Mouse (Mus musculus): ENCODE measurements around the gene Sirt2.

The Sirt2 gene

DNA sequence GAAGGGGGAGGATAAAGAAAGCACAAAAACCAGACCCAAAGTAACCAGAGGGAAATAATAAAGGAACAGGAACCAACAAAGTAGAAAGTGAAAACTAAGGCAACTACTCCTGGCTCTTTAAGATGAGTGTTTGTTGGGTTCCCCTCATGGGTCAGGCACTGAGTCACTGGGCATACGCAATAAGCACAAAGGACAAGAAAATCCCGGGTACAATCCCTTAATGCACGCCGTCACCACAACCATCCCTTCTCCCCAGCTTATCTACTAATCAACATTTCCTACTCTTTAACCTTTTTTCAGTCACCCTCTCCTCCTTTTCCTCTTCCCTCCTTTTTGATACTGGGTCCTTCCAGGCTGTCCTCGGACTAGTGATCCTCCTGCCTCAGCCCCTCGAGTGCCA is 1.3 kb upstream of the Sirt2 start:
- CTCF ChIA-PET, result interaction anchor here (0.5 kb wide), 1 partner anchor 1317 kb away, joined by 3 read pairs; no protein-coding TSS in a partner anchor

DNA sequence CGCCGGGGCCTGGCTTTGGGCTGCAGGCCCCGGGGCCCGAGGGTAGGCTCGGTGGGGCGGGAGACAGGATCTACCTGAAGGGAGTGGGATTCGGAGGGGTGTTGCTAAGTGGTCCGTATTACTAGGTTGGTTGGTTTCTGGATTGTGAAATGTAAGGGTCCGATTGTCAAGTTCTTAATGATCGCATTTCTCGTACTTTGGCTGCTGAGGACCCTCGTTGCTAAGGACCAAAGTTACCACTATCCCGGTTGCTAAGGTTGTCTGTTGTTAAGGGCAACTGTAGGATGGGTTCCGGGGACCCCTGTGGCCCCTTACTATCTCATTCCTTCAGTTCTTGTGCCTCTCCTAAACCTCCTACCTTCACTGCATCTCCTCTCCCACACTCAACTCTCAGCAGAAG is 375 bp downstream of the Sirt2 start:
- CTCF ChIA-PET, result no interaction called here

DNA sequence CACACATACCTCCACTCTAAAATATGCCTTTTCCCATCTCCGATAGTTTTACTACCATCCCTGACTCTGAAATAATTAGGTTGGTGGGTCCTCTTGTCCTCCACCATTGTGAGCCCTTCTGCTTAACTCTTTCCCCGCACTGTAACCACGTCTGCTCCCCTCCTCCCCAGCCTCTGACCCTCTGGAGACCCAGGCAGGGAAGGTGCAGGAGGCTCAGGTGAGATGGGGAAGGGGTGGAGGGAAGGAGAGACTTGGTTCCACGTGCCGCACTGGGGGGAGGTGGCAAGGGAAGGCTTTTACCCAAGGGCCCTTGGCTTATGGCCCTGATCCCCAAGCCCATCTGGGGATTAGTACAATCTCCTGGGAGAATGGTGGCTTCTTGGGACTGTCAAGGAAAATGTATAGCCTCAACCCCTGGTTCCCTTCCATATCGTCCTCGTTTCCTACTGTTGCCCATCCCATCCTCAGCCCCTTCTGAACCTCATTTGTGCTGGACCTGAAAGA is 979 bp downstream of the Sirt2 start, which contains the start of gene Nfkbib:
Gene Nfkbib (minus strand): TSS at position 51 of the 504 bp plus-strand sequence.
- CTCF ChIA-PET, result no interaction called here

- CTCF ChIA-PET, result interaction anchor here (0.7 kb wide), 1 partner anchor 44 kb away, joined by 3 read pairs; no protein-coding TSS in a partner anchor
Measured at GRCm38 (mm10) chr7:28769414-28769958, 3.0 kb downstream of the Sirt2 start.

DNA sequence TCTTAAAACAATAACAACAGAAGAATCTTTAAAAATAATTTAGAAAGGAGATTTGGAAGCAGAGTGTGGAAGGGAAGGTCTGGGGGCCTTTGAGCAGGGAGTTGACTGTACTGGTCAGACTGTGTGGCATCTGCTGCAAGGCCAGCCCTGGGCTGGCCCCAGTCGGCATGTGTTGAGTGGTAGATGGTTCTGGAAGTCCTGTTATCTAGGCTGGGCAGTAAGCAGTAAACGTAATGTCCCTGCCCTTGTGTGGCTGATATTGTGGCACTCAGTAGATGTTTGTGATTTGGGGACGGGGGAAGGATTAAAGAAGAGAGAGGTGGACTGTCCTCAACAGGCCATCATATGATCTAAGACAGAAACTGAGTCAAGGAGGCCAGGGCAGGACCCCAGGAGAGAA is 3.8 kb downstream of the Sirt2 start:
- CTCF ChIA-PET, result no interaction called here

- CTCF ChIA-PET, result no interaction called here
Measured at GRCm38 (mm10) chr7:28771867-28772266, 5.3 kb downstream of the Sirt2 start.

DNA sequence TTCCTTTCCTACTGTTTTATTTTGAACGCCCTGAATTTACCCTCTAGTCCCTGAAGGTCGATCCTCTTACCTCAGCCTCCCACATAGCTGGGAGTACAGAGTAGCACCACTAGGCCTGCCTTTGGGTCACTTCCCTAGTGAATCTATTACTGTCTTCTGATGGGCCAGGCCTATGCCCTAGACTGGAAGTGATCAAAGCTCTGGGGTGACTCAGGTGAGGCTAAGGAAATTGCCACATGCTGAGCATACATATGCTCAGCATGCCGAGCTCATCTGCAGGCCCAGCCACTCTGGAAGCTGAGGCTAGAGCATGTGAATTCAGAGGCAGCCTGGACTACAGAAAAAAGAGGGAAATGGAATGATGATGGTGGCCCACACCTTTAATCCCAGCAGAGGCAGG is 6.6 kb downstream of the Sirt2 start:
- CTCF ChIA-PET, result interaction anchor here (0.6 kb wide), 1 partner anchor 9 kb away, joined by 4 read pairs; no protein-coding TSS in a partner anchor

DNA sequence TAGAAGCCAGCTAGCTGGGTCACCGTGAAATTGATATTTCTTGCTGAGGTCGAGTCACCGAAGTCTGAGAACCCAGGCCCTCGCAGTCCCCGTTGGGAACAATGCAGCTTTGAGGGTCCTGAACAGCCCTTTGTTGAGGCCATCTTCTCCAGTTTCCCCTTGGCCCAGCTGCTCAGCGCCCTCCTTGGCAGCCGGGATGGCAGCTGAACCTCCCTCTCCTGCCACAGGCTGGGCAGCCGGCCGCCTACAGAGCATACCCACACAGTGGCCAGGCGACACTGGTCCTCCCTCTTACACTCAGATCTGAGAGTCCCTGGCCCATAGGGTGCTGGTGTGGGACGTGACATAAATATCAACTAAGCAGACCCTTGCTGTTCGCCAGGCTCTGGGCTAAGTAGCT is 7.6 kb downstream of the Sirt2 start:
- CTCF ChIA-PET, result no interaction called here

- CTCF ChIA-PET, result interaction anchor here (1.2 kb wide), 1 partner anchor 20 kb away, joined by 3 read pairs; no protein-coding TSS in a partner anchor
Measured at GRCm38 (mm10) chr7:28775129-28775528, 8.6 kb downstream of the Sirt2 start.

DNA sequence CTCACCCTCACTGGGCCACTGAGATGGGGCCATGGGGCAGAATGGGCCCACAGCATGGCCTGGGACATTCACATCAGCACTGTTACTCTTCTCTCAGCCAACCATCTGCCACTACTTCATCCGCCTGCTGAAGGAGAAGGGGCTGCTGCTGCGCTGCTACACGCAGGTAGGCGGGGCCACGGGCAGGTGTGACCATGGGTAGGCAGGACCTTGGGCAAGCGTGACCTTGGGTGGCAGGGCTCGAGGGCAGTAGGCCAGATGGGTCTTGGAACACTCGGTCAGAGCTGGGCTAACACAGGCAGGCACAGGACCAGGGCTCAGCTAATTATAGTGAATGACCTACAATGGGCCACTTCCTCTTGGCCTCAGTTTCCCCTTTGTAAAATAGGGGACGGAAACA is 12.3 kb downstream of the Sirt2 start:
- CTCF ChIA-PET, result no interaction called here

DNA sequence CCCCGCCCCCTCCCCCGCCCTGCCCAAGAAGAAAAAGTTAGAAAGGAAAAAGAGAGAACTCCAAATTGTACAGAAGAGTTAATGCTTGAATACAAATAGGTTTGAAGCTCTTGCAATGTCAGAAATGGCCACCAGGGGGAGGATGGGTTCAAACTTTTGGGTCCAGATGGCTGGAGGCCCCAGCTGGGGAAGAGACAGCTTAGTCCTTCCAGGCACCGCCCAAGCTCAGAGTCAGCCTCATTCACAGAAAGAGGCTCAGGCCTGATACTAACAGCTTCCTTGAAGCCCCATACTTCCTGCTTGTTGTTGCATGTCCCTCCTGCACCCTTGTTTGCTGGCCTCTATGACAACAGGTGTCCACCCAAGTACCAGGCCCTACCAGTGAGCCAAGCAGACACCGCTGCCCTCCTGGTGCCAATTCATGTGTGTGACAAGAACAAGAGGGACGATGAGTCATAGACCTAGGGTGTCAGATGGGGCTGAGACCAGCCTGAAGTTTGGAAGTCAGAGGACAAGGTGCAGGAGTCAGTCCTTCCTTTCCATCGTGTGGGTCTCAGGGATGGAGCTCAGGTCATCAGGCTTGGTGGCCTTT is 13.6 kb downstream of the Sirt2 start:
- CTCF ChIA-PET, result interaction anchor here (0.5 to 1.7 kb wide), 5 partner anchors 12 to 1929 kb away, joined by 3 to 6 read pairs (median 4); no protein-coding TSS in a partner anchor

DNA sequence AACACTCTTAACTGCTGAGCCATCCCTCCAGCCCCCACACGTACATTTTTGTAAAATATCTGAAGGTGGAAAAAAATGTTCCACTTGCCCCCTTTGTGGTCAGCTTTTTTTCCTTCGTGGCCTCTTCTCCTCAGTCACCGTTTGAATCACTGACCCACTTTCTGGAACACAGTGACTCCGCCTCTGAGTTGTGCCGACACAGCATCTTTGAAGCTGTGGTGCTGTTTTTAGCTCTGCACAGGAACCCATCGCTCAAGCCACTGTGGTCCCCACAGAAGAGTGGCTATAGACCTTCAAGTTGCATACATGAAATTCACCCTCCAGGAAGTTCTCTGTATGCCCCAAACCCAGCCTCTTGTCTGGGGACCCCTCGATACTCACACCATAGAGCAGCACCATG is 14.3 kb downstream of the Sirt2 start:
- CTCF ChIA-PET, result interaction anchor here (0.5 to 1.7 kb wide), 2 partner anchors 87 to 271 kb away, joined by 4 to 6 read pairs; no protein-coding TSS in a partner anchor

GRCm38 (mm10) chr7:28781261-28781663 is 14.7 kb downstream of the Sirt2 start:
- CTCF ChIA-PET, result interaction anchor here (0.5 to 1.7 kb wide), 3 partner anchors 27 to 271 kb away, joined by 3 to 6 read pairs (median 4); partner anchors contain the start of gene Hnrnpl

DNA sequence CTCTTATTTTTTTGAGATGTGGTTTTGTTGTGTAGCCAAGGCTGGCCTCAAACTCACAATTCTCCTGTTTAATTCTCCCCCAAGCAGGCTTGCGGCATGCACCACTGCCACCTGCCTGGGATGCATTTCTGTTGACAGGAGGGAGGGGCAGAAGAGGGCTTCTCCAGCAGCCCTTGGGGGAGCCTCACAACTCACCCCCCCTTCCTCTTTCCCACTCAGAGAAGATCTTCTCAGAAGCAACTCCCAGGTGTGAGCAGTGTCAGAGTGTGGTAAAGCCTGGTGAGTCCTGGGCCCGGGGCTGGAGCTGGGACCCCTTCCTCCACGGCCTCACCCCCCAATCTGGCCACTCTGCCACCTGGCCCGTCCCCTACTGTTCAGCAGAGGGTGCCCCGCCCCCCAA is 18.6 kb downstream of the Sirt2 start:
- CTCF ChIA-PET, result no interaction called here

GRCm38 (mm10) chr7:28787884-28788283 is 21.3 kb downstream of the Sirt2 start:
- CTCF ChIA-PET, result interaction anchor here (0.6 kb wide), 1 partner anchor 65 kb away, joined by 8 read pairs; no protein-coding TSS in a partner anchor

DNA sequence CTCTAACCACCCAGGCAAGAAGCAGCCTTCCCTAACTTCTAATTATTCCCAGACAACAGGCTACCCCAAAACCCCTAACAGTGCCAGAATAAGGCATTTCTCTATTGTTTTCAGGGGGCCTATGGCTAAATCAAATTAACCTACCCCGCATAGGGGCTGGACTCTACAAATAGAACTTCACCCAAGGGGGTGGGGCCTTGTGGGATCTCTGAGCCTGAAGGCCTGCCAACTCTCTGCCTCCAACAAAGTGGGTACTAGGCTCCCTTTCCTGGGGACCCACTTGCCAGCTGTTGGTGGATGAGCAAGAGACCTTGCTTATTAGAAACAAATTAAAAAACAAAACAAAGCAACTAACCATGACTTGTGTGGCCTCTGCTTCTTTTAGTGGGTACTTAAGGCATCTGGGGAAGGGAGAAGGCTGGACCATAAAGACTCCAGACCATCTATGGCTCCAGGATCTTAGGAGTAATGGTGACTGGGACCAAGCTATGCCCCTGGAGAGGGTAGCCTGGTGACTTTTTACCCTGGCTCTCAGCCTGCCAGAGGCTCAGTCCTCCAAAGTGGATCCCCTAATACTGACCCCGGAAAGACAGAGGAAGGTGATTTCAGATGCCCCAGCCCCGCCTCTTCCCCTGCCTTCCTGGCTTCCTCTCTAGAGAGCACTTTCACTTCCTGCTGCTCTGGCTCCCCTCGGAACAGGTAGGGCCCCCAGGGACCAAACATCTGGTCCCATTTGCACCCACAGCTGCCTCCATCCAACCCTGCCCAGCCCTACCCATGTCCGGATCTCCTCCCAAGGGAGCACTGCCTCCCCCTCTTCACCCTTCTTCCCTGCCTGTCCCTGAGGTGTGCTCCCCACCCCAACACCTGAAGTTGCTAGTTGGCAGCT is 22.0 kb downstream of the Sirt2 start, which contains the start of gene Rinl:
Gene Rinl (plus strand): TSS at position 663 of the 889 bp plus-strand sequence.
- CTCF ChIA-PET, result interaction anchor here (0.6 kb wide), 2 partner anchors 444 to 1126 kb away, joined by 3 to 5 read pairs; partner anchors contain the start of gene Kcnk6

- CTCF ChIA-PET, result interaction anchor here (0.6 kb wide), 2 partner anchors 443 to 1126 kb away, joined by 3 to 5 read pairs; partner anchors contain the start of gene Kcnk6
Measured at GRCm38 (mm10) chr7:28789235-28789634, 22.7 kb downstream of the Sirt2 start.

DNA sequence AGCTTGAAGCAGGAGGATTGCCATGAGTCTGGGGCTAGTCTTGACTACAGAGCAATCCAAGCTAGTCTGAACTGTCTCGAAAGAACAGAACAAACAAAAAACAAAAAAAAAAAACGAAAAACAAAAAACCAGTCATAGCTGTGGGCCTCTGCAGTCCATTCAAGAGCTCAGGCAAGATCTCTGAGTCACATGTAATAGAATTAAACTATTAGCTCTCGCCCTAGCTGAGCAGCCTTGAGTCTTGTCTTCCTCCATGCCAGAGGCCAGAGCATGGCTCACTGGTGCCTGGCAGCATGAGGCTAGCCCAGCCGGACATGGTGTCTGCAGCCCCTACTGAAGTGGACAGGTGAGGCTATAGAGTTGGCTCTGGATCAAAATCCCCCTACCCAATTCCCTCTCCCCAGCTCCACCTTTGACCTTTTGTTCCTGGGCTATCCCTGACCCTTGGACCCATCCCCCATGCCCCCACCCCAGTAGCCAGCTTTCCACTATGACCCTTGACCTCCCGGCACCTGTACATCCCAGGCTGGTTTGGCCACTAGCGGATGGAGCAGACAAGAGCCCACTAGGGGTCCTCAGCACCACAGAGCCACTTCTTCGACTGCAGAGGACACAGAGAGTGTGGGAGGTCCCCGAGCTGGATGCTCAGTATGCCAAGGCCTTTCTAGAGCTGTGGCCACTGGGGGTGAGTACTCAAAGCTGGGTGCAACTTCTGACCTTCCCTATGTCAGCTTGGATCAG is 23.7 kb downstream of the Sirt2 start:
- CTCF ChIA-PET, result interaction anchor here (0.6 to 1.1 kb wide), 3 partner anchors 17 to 48 kb away, joined by 3 to 10 read pairs (median 4); no protein-coding TSS in a partner anchor

- CTCF ChIA-PET, result interaction anchor here (0.6 to 1.0 kb wide), 3 partner anchors 12 to 76 kb away, joined by 3 to 9 read pairs (median 3); no protein-coding TSS in a partner anchor
Measured at GRCm38 (mm10) chr7:28791706-28792105, 25.2 kb downstream of the Sirt2 start.

- CTCF ChIA-PET, result interaction anchor here (0.6 to 1.1 kb wide), 4 partner anchors 13 to 173 kb away, joined by 3 to 9 read pairs (median 5); no protein-coding TSS in a partner anchor
Measured at GRCm38 (mm10) chr7:28792391-28793185, 26.1 kb downstream of the Sirt2 start.

All from spleen, embryonic (tissue).